Mouse (Mus musculus) liver, postnatal 0 days (tissue): ENCODE measurements around the gene Mthfd1l.

ENCODE experiments used
- CTCF ChIP-seq: sonication (generic); IDR thresholded peaks from 2 replicates; pipeline ENCODE4 v1.5.1; 2016; ENCODE audit warnings: antibody characterized with exemption, low read depth
- EP300 ChIP-seq: IDR thresholded peaks from 2 replicates; pipeline ENCODE4 v1.6.1; 2016; ENCODE audit warnings: antibody characterized with exemption, low read depth, mild to moderate bottlenecking

GRCm38 (mm10) chr10:4005191-4005590, 32.3 kb downstream of the Mthfd1l start:
- TF ChIP-seq CTCF (no peak), EP300 (no peak)
